Mouse (Mus musculus) c-Kit-positive CD71-positive TER-119-negative erythroid progenitor cells, embryonic 14.5 days (primary cell): ENCODE results near the gene Rnf31.

Experiments
- DNase-seq: peaks from one replicate; pipeline ENCODE4 v3.0.0-alpha.2; 2013; ENCODE audit warnings: low read depth

The Rnf31 gene

GRCm38 (mm10) chr14:55577871-55578667 lies 13.4 kb upstream of the Rnf31 start, which contains the start of gene Psme1:
Psme1 (plus strand) TSS chr14:55578123.
- peak; percentile 40 for DNase-seq

- DNase-seq = no peak
Measured at GRCm38 (mm10) chr14:55578668-55579269, 12.7 kb upstream of the Rnf31 start.

- DNase-seq = no peak
Measured at GRCm38 (mm10) chr14:55579511-55580496, 11.7 kb upstream of the Rnf31 start.

GRCm38 (mm10) chr14:55580731-55581130 lies 10.8 kb upstream of the Rnf31 start:
- no peak for DNase-seq

- no peak for DNase-seq
Measured at GRCm38 (mm10) chr14:55581981-55582681, 9.4 kb upstream of the Rnf31 start.

- DNase-seq = no peak
Measured at GRCm38 (mm10) chr14:55584303-55584701, 7.2 kb upstream of the Rnf31 start.

GRCm38 (mm10) chr14:55584702-55585565 lies 6.6 kb upstream of the Rnf31 start, which contains the start of gene Emc9:
Emc9 (minus strand) TSS chr14:55585302.
- peak; percentile 87 for DNase-seq

- no peak for DNase-seq
Measured at GRCm38 (mm10) chr14:55585566-55585960, 5.9 kb upstream of the Rnf31 start.

- no peak for DNase-seq
Measured at GRCm38 (mm10) chr14:55586149-55586548, 5.4 kb upstream of the Rnf31 start.

GRCm38 (mm10) chr14:55589271-55589670 lies 2.2 kb upstream of the Rnf31 start:
- no peak for DNase-seq

GRCm38 (mm10) chr14:55589771-55590448 lies 1.6 kb upstream of the Rnf31 start:
- no peak for DNase-seq

- DNase-seq = peak; percentile 91
Measured at GRCm38 (mm10) chr14:55590748-55591330, 669 bp upstream of the Rnf31 start, which contains the start of gene Psme2. Psme2 (minus strand) TSS chr14:55591113.

- DNase-seq = no peak
Measured at GRCm38 (mm10) chr14:55592226-55592625, 718 bp downstream of the Rnf31 start.

- DNase-seq = no peak
Measured at GRCm38 (mm10) chr14:55596036-55596690, 4.7 kb downstream of the Rnf31 start.

GRCm38 (mm10) chr14:55598521-55599390 lies 7.2 kb downstream of the Rnf31 start:
- no peak for DNase-seq

GRCm38 (mm10) chr14:55603271-55603632 lies 11.7 kb downstream of the Rnf31 start, which contains the start of gene Irf9:
Irf9 (plus strand) TSS chr14:55603571.
- DNase-seq = no peak

GRCm38 (mm10) chr14:55603633-55604576 lies 12.4 kb downstream of the Rnf31 start:
- peak; percentile 98 for DNase-seq
